Mouse (Mus musculus) intestine, embryonic 14.5 days (tissue): ENCODE data around the gene Fam114a2. TPM values are rescaled to one million over a fixed set of nuclear protein-coding genes. Genes with fewer than 3 reads are reported as not detected.

Experiments
- ATAC-seq: fragments of 200-750 bp; cut with Nextera tagmentation; replicated peaks from 2 replicates; pipeline ENCODE4 v1.8.0; 2017; ENCODE audit warnings: low read depth, moderate number of reproducible peaks, moderate TSS enrichment, moderate library complexity; ENCODE audit not compliant: low FRiP score, low TSS enrichment
- DNase-seq: peaks from one replicate; pipeline ENCODE4 v3.0.0-alpha.2; 2018; ENCODE audit warnings: low spot score
- H3K27ac ChIP-seq: fragments of 300-500 bp; sonication (generic); 2 replicates; pipeline ENCODE4 v1.5.1; 2014; ENCODE audit warnings: low read depth, mild to moderate bottlenecking, control low read depth
- H3K27me3 ChIP-seq: fragments of 300-500 bp; sonication (generic); replicated peaks from 2 replicates; pipeline ENCODE4 v1.6.1; 2014; ENCODE audit warnings: low read length, control low read depth; ENCODE audit not compliant: control insufficient read depth, insufficient read depth
- H3K36me3 ChIP-seq: fragments of 300-500 bp; sonication (generic); 2 replicates; pipeline ENCODE4 v1.6.1; 2014; ENCODE audit warnings: low read length, control low read depth; ENCODE audit not compliant: control insufficient read depth, insufficient read depth
- H3K4me1 ChIP-seq: fragments of 300-500 bp; sonication (generic); replicated peaks from 2 replicates; pipeline ENCODE4 v1.6.1; 2014; ENCODE audit warnings: low read length, control low read depth, mixed read lengths; ENCODE audit not compliant: control insufficient read depth, insufficient read depth
- H3K4me2 ChIP-seq: fragments of 300-500 bp; sonication (generic); 2 replicates; pipeline ENCODE4 v1.6.1; 2014; ENCODE audit warnings: low read length
- H3K4me3 ChIP-seq: fragments of 300-500 bp; sonication (generic); 2 replicates; pipeline ENCODE4 v1.5.1; 2014; ENCODE audit warnings: low read depth, low read length, control low read depth, mixed read lengths
- H3K9ac ChIP-seq: fragments of 300-500 bp; sonication (generic); 2 replicates; pipeline ENCODE4 v1.6.1; 2014; ENCODE audit warnings: mild to moderate bottlenecking, low read length
- H3K9me3 ChIP-seq: fragments of 300-500 bp; sonication (generic); 2 replicates; pipeline ENCODE4 v1.6.1; 2016; ENCODE audit warnings: low read length, control low read depth; ENCODE audit not compliant: control insufficient read depth
- WGBS: fragments of 180-500 bp; shearing (Covaris S2); extraction: QIAGEN DNeasy Blood & Tissue Kit; methylation state at CpG from one replicate; pipeline ENCODE4 v1.1.7; 2014; 5-methylcytosine and 5-hydroxymethylcytosine counted together
- polyA plus RNA-seq: library from polyadenylated mRNA; unstranded; fragments of >200 nt; fragmentation: Nextera tagmentation; extraction: Ambion mirVana; gene quantifications from 2 replicates; pipeline ENCODE4 v1.2.1, GENCODE M21; 2014

The Fam114a2 gene
- polyA plus RNA-seq, 1 experiment from 2014 or later: 54.9 TPM

- H3K9me3 ChIP-seq: no peaks in the 10 kb centered on the region
- H3K27ac ChIP-seq: no peak overlapping the region
- H3K27me3 ChIP-seq: no peaks in the 10 kb centered on the region
- ATAC-seq (no peak), DNase-seq (no peak)
- 86% methylated on average over 7 of the region's 7 CpGs for WGBS
- H3K9ac ChIP-seq: no peak overlapping the region
- H3K4me2 ChIP-seq: no peak overlapping the region
- no peaks in the 10 kb centered on the region for H3K36me3 ChIP-seq
- no peaks in the 10 kb centered on the region for H3K4me1 ChIP-seq
- H3K4me3 ChIP-seq: no peak overlapping the region
Measured at GRCm38 (mm10) chr11:57470979-57471378, 47.4 kb downstream of the Fam114a2 start.

- Histone ChIP-seq H3K9me3 (no peaks in the 10 kb centered on the region), H3K4me2 (no peak overlapping the region), H3K4me3 (no peak overlapping the region), H3K27me3 (no peaks in the 10 kb centered on the region), H3K9ac (no peak overlapping the region), H3K36me3 (no peaks in the 10 kb centered on the region), H3K27ac (no peak overlapping the region), H3K4me1 (no peaks in the 10 kb centered on the region)
- DNase-seq: no peak
- WGBS: 54% methylated on average over 6 of the region's 6 CpGs
- no peak for ATAC-seq
Measured at GRCm38 (mm10) chr11:57470056-57470455, 48.4 kb downstream of the Fam114a2 start.

GRCm38 (mm10) chr11:57468706-57469105 is 49.7 kb downstream of the Fam114a2 start:
- Histone ChIP-seq H3K9me3 (no peaks in the 10 kb centered on the region), H3K4me1 (no peaks in the 10 kb centered on the region), H3K36me3 (no peaks in the 10 kb centered on the region), H3K4me2 (no peak overlapping the region), H3K4me3 (no peak overlapping the region), H3K27me3 (no peaks in the 10 kb centered on the region), H3K9ac (no peak overlapping the region), H3K27ac (no peak overlapping the region)
- 79% methylated on average over 4 of the region's 4 CpGs for WGBS
- ATAC-seq (no peak), DNase-seq (no peak)

- H3K27me3 ChIP-seq: no peaks in the 10 kb centered on the region
- DNase-seq: peak; percentile 84
- H3K4me3 ChIP-seq: no peak overlapping the region
- no peak overlapping the region for H3K4me2 ChIP-seq
- no peaks in the 10 kb centered on the region for H3K36me3 ChIP-seq
- WGBS: 62% methylated on average over 23 of the region's 23 CpGs
- no peak overlapping the region for H3K27ac ChIP-seq
- H3K9me3 ChIP-seq: no peaks in the 10 kb centered on the region
- ATAC-seq: 0 out of 2 replicates have a peak, but pooled peaks have one; percentile 25
- no peaks in the 10 kb centered on the region for H3K4me1 ChIP-seq
- no peak overlapping the region for H3K9ac ChIP-seq
Measured at GRCm38 (mm10) chr11:57467159-57468110, 51.0 kb downstream of the Fam114a2 start.

- H3K9ac ChIP-seq: no peak overlapping the region
- ATAC-seq (no peak), DNase-seq (no peak)
- no peaks in the 10 kb centered on the region for H3K36me3 ChIP-seq
- H3K27me3 ChIP-seq: no peaks in the 10 kb centered on the region
- no peak overlapping the region for H3K27ac ChIP-seq
- no peaks in the 10 kb centered on the region for H3K9me3 ChIP-seq
- no peak overlapping the region for H3K4me3 ChIP-seq
- WGBS: 73% methylated on average over 3 of the region's 3 CpGs
- H3K4me1 ChIP-seq: no peaks in the 10 kb centered on the region
- H3K4me2 ChIP-seq: no peak overlapping the region
Measured at GRCm38 (mm10) chr11:57465844-57466243, 52.6 kb downstream of the Fam114a2 start.

- DNase-seq (no peak), ATAC-seq (peak; percentile 50; the same call in 1 of the 2 replicates)
- WGBS: 49% methylated on average over 8 of the region's 8 CpGs
- H3K27ac ChIP-seq: no peak overlapping the region
- no peaks in the 10 kb centered on the region for H3K4me1 ChIP-seq
- no peak overlapping the region for H3K4me2 ChIP-seq
- H3K9ac ChIP-seq: no peak overlapping the region
- H3K27me3 ChIP-seq: no peaks in the 10 kb centered on the region
- H3K9me3 ChIP-seq: no peaks in the 10 kb centered on the region
- H3K36me3 ChIP-seq: no peaks in the 10 kb centered on the region
- H3K4me3 ChIP-seq: no peak overlapping the region
Measured at GRCm38 (mm10) chr11:57465025-57465424, 53.4 kb downstream of the Fam114a2 start.

GRCm38 (mm10) chr11:57459759-57460158 is 58.7 kb downstream of the Fam114a2 start:
- H3K9ac ChIP-seq: no peak overlapping the region
- no peak for DNase-seq
- ATAC-seq: no peak
- no peaks in the 10 kb centered on the region for H3K9me3 ChIP-seq
- 64% methylated on average over 6 of the region's 6 CpGs for WGBS
- H3K36me3 ChIP-seq: no peaks in the 10 kb centered on the region
- no peak overlapping the region for H3K4me2 ChIP-seq
- H3K27ac ChIP-seq: no peak overlapping the region
- no peaks in the 10 kb centered on the region for H3K27me3 ChIP-seq
- H3K4me1 ChIP-seq: no peaks in the 10 kb centered on the region
- H3K4me3 ChIP-seq: no peak overlapping the region

- Histone ChIP-seq H3K27ac (no peak overlapping the region), H3K4me2 (no peak overlapping the region), H3K9ac (no peak overlapping the region), H3K4me1 (no peaks in the 10 kb centered on the region), H3K36me3 (no peaks in the 10 kb centered on the region), H3K9me3 (no peaks in the 10 kb centered on the region), H3K4me3 (no peak overlapping the region), H3K27me3 (no peaks in the 10 kb centered on the region)
- DNase-seq (no peak), ATAC-seq (no peak)
- WGBS: 50% methylated on average over 5 of the region's 5 CpGs
Measured at GRCm38 (mm10) chr11:57454421-57454820, 64.0 kb downstream of the Fam114a2 start.
